Mouse (Mus musculus) T-cell, adult 2 months (primary cell): ENCODE measurements around the gene Lrrc63.

Source experiments
- DNase-seq: peaks from one replicate; pipeline ENCODE4 v3.0.0; 2022; ENCODE audit warnings: low spot score

The Lrrc63 gene

DNA sequence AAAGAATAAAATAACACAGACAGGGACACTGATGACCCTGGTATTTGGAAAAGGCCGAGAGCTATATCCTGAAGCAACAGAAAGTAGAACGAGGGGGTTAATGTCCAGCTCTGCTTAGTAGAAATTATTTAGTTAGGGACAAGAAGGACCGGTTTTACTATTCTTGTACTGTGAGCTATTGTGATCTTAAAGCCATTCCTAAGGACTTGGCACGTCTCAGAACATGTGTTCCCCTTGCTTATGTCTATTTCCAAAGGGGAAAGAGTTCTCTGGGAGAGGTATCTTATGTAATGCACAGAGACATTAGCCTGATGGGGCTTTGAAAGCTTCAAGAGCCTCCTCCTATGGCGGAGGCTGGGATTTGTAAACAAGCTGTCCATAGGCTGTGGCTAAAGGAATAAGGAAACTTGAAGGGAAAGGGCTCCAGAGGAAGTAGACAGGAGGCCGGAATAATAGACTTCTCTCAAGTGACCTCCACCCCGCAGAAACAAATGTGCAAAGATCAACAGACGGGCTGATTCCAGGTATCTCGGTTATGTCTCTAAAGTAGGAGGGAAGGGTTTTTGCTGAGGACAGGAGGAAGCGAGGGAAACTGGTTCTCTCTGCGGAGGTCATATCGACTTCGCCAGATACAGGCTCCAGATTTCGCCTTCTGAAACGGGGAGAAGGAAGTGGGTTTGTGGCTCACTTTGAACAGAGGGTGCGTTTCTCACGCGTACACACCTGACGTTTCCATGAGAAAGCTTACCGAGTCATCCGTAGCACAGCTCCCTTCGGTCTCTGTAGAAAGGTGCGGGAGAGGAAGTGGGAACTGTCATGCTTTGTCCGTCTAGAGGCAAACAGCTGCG lies 5.7 kb upstream of the Lrrc63 start:
- peak; percentile 58 for DNase-seq

- peak; percentile 8 for DNase-seq
These were observed 749 bp upstream of the Lrrc63 start for GRCm38 (mm10) chr14:75131324-75131935.

DNA sequence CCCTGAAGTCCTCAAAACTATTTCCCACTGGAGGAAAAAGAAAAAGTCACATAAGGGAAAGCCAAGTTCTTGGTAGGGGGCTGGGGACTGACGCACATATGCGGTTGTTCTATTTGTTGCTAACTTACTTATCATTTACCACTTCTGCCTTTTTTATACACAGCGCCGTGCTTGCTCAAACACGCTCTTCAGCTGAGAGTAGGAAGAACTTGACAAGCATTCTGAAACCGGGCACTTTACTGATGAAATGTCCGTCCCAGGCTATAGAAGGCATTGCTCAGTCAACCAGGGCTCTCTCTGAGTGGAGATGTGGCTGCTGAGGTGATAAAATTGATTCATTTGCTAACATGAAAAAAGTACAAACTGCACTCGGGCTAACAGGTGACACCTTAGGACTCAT lies 9.0 kb downstream of the Lrrc63 start:
- no peak for DNase-seq

GRCm38 (mm10) chr14:75102956-75103355 lies 27.7 kb downstream of the Lrrc63 start:
- no peak for DNase-seq

DNA sequence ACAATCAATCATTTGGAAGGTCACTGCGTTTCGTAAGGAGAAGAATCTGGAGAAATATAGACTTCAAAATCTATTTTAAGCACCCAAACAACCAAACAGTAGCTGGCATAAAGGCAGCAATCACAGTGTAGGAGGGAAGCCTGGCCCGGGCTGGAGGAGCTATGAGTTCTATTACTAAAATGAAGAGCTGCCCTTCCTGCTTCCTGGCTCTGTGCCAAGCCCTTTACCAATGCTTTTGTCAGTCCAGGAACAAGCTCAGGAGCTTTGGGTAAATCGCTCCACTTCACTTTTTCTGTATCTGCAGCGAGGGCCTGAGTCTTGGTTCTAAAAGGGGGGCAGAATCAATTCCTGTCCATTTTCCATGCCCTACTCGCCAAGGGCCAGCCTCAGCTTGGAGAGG lies 52.7 kb downstream of the Lrrc63 start:
- DNase-seq = no peak

DNA sequence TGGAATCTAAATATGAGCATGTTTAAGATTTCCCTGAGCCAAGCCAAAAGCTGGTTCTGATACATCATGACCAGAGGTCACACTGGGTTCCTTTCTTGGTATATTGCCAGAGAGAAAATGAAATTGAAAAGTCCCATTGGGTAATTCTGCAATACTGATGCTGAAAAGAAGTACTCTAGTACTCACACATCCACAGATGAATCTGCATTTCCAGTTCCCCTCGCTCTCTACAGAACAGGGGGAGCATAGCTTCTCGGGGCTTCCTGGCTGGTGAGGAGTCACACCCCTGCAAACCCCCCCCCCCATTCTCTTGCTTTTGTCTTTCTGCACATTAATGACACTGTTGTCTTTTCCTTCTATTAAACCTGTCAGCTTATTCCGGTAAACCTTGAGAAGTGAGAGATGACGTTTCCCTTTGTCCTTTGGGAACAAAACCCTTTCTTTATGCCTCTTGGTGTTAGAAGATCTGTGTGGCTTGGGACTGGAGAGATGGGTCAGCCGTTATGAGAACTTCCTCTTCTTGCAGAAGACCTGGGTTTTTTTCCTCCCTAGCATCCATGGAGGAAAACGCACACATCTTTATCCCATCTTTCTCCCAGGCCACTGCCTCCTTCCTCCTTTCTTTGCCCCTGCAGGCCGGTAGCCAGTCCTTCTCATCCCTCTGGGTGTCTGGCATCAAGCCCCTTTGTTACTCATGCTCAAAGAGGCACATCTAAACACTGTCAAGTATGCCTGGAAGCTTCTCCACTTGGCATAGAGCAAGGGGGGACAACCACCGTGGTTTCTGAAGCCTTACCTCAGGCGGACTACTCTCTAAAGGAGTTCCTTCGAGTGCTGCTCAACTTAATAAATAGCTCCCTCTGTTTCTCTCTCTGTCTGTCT lies 55.1 kb downstream of the Lrrc63 start:
- no peak for DNase-seq

DNA sequence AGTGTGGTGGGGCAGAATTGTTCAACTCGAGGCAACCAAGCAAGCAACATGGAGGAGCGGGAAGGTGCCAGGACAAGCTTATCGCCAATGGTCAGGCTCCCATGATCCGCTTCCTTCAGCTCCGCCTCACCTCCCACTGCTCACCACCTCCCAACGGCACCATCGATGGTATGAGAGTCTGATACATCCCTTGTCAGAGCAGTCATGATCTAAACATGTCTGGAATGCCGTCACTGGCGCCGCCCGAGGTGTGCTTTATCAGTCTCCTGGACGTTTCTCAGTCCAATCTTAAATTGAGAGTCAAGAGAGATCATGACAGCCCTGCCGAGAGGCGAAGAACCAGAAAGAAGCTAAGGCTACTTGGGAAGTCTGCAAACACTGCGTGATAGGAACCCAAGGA lies 59.6 kb downstream of the Lrrc63 start:
- no peak for DNase-seq

DNA sequence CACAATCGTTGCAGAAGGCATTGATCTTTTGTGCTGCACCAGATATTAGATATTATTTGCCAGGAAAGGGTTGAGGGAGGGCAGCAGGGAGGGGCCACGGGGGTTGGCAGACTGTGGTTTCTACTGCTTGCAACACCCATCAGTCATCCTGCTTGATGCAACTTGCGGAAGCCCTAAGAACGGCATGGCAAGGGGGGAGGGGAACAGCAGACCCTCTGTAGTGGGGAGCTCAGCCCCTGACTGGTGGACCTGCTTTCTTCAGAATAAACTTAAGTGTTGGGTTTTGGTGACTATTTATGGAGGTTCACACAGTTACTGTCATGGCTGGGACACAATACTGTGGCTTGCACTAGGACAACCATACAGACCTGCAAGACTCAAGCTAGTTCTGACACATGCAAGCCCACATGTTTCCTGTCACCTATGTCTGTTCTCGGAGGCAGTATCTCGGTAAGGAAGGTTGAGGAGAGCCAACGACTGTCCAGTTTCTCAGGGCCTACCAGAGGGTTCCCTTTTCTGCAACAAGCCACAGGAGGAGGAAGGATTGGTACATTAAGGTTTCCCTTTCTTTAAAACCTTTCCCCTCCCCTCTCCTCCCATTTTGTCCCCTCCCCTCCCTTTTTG lies 61.2 kb downstream of the Lrrc63 start:
- peak; percentile 64 for DNase-seq

GRCm38 (mm10) chr14:75068430-75069112 lies 62.1 kb downstream of the Lrrc63 start:
- peak; percentile 77 for DNase-seq

DNA sequence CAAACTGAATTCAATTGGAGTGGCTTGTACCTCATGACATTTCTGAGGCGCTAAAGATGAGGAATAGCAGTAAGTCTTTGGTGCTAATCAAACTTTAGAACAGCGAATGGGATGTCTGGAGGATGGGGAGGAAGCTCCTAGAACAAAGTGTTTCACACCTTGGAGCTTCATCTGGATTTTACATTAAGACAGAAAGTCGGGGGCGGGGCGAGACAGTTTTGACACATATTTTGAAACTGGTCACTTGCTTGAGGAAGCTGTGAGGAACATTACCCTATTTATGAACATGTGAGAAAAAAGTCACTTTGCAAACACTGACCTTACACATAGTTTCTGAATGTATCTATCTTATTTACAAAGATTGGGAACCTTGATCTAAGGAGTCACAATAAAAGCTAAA lies 65.5 kb downstream of the Lrrc63 start:
- DNase-seq = no peak

DNA sequence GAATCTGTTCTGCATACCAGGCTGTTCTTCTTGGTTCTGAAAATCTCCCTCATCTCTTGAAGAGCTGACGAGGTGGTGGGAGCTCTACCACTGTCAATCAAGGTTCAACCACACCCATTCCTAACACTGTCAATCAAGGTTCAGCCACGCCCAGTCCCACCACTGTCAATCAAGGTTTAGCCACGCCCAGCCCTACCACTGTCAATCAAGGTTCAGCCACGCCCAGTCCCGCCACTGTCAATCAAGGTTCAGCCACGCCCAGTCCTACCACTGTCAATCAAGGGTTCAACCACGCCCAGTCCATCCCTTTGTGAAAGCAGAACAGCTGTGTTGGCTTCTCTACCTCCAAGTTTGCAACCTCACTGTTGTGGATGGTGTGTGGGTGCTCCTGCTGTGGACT lies 66.2 kb downstream of the Lrrc63 start:
- DNase-seq = peak; percentile 33

GRCm38 (mm10) chr14:75063936-75064335 lies 66.7 kb downstream of the Lrrc63 start:
- no peak for DNase-seq

GRCm38 (mm10) chr14:75060562-75060961 lies 70.1 kb downstream of the Lrrc63 start:
- peak; percentile 38 for DNase-seq

DNA sequence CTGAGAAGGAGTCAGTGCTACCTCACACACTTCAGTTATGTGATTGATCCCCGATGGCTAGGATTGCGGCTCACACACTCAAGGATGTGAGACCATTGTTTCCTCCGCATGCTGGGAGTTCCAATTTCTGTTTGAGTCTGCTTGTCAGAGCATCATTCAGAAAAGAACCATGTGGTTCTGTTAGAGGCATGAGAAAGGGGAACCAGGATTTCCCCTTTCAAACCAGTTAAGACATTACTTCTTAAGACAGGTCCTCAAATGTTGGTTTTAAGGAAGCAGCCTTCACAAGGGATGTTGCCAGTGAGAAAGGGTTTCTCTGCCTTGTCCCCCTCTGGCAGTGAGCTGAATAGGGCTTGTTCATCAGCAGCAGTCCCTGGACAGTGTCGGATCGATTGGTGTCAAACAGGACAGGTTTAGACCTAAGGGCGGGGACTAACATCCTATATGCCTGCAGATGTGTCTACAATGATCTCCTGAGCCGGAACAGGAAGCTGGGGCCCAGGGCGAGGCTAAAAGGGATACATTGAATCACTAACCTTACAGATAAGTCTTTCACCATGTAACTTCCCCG lies 73.7 kb downstream of the Lrrc63 start:
- DNase-seq = peak; percentile 27

DNA sequence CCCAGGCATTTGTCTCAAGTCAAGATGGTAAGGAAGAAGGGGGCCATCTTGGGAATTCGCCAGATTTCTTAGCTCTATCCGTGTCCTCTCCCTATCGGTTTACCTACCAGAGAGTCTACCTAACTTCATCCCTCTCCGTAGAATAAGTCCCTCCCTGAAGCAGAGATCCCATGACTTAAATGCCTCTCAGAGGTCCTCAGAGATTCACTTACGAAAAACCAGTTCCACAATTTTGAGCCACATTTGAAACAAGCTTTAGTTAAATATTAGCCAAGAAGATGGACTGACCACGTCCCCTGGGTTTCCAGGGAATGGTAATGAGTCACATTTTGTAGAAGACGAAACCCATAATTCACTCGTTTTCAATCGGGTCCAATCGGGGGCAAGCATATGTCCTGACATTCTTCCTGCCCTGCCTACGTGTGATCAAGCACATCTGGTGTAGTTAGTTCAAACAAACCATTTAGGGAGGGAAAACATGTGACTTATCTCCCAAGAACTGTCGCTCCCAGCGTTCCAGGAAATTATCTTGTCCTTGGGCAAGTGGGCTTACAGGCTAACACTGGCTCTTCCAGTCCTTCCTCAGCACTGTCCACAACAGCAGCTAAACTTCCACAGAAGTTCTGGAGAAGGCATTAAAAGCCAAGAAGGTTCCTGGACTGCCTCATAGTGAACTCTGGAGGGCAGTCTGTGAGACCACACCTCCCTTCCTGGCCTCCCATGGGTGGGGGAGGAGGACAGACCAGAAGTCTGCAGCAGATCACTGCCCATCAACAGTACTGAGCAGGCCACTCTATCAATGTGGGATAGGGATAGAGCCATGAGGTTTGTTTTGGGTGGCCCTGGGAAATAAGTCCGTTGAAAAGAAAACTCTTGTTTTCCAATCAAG lies 76.0 kb downstream of the Lrrc63 start:
- DNase-seq = no peak

- no peak for DNase-seq
These were observed 78.2 kb downstream of the Lrrc63 start for GRCm38 (mm10) chr14:75052451-75052850.

DNA sequence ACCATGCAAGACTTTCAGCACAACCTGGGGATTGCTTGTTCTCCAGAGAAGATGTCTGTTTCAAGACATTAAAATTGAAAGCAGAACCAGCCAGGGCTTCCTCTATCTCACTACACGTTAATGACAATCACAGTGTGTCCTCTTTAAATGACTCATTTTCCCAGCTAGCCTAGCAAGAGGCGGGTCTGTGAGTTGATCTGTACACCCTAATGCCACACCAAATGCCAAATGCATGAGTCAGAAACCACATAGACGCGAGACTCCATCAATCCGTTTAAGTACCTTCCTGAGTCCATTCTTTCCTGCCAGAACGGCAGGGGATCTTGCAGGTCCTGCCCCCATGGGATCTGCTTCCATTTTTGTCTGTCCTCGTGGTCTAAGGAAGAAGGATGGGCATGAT lies 85.5 kb downstream of the Lrrc63 start:
- no peak for DNase-seq

DNA sequence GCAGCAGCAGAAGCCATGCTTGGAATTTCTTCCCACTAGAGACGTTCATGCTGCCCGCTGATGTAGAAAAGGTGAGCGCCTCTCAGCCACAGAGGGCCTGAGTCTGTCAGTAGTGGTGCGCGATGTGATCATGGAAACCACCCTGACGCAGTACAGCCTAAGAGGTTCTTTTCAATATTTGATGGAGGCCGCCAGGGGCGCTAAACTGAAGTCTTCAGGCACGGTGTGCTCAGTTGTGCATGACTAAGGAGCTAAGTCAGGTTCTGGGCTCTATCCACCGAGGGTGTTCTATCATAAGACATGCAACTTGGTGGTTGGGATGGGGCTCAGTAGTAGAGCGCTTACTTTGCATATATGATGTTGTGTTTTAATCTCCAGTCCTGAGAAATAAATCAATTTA lies 95.2 kb downstream of the Lrrc63 start:
- DNase-seq = no peak
